ENCODE assay signal across 28 mouse cellular contexts in genomic region chr5:74728186-74728585, GRCm38 (mm10). TPM values are rescaled to one million over a fixed set of nuclear protein-coding genes. Genes with fewer than 3 reads are reported as not detected.
DNase-seq lines count a peak whose midpoint lies in the region; ATAC-seq lines count a peak whose summit lies in the region.
"Had no signal": no experiment of that assay in that cellular context is flagged by ENCODE, and none has a peak within 500 bp of the region (broad histone marks: within the 10 kb centered on the region; RNA-seq: fewer than 3 reads in every experiment).

No protein-coding gene starts in this region.

- H3K4me3 ChIP-seq in neural tube, embryonic 14.5 days (ENCODE audit: low read depth, low read length): no peak overlapping the region
- H3K4me3 ChIP-seq: forebrain, embryonic 13.5 days; hindbrain, embryonic 13.5 days; kidney, embryonic 15.5 days; limb, embryonic 12.5 days; liver, embryonic 15.5 days; neural tube, embryonic 12.5 days had no signal

- WGBS in neural tube, embryonic 14.5 days: 51% methylated on average over 6 of the region's 6 CpGs

- H3K36me3 ChIP-seq in neural tube, embryonic 14.5 days (ENCODE audit: control insufficient read depth, insufficient read depth, low read length): no peaks in the 10 kb centered on the region
- H3K36me3 ChIP-seq: hindbrain, embryonic 13.5 days; kidney, embryonic 15.5 days; limb, embryonic 12.5 days; liver, embryonic 15.5 days; neural tube, embryonic 12.5 days had no signal

- no peaks in the 10 kb centered on the region for H3K27me3 ChIP-seq in neural tube, embryonic 14.5 days (ENCODE audit: control insufficient read depth, insufficient read depth, low read length)
- H3K27me3 ChIP-seq: CH12.LX; forebrain, embryonic 13.5 days; hindbrain, embryonic 13.5 days; kidney, embryonic 15.5 days; limb, embryonic 12.5 days; liver, embryonic 15.5 days; neural tube, embryonic 12.5 days had no signal

- peak; percentile 53; the same call in 1 of the 2 replicates for ATAC-seq in cerebellum, adult (ENCODE audit: insufficient number of reproducible peaks, low FRiP score, low TSS enrichment)
- ATAC-seq in neural tube, embryonic 14.5 days (ENCODE audit: low read depth): peak; percentile 21; the same call in 1 of the 2 replicates
- ATAC-seq: forebrain, embryonic 13.5 days; inflammation-experienced regulatory T-cells, adult 6 months; midbrain, embryonic 16.5 days had no signal

- no peak for DNase-seq in cerebellum, postnatal 4 days (ENCODE audit: low spot score in 2 of 2)
- DNase-seq in neural tube, embryonic 10.5 days (ENCODE audit: extremely low spot score, low spot score): no peak
- peak; percentile 27 for DNase-seq in cerebellum, adult 9-11 months
- DNase-seq in layer of hippocampus, postnatal 10 days (ENCODE audit: low spot score in 2 of 2): no peak
- DNase-seq in layer of hippocampus, adult 11-12 months (ENCODE audit: low spot score): no peak
- DNase-seq in thymus, adult 18-20 months: no peak
- DNase-seq: adrenal gland, postnatal 10 days; gastrocnemius, postnatal 25 days; heart, adult 18-20 months; heart, postnatal 4 days; kidney, adult 11 months; kidney, postnatal 36 days; layer of hippocampus, postnatal 36 days; lung, embryonic 14.5 days; lung, postnatal 14 days; thymus, postnatal 4 days had no signal

- H3K4me2 ChIP-seq in neural tube, embryonic 14.5 days (ENCODE audit: low read depth, low read length): no peak overlapping the region
- H3K4me2 ChIP-seq: forebrain, embryonic 13.5 days; heart, embryonic 11.5 days; hindbrain, embryonic 13.5 days; kidney, embryonic 15.5 days; limb, embryonic 12.5 days; liver, embryonic 15.5 days; lung, embryonic 14.5 days; neural tube, embryonic 12.5 days had no signal

- H3K9me3 ChIP-seq in neural tube, embryonic 14.5 days (ENCODE audit: control insufficient read depth, low read length): no peaks in the 10 kb centered on the region
- H3K9me3 ChIP-seq: forebrain, embryonic 13.5 days; hindbrain, embryonic 13.5 days; kidney, embryonic 15.5 days; liver, embryonic 15.5 days; neural tube, embryonic 12.5 days had no signal

- 0 out of 2 replicates have a peak, but pooled peaks cover 3% of the 10 kb centered on the region for H3K4me1 ChIP-seq in neural tube, embryonic 14.5 days (ENCODE audit: control insufficient read depth, insufficient read depth, low read length)
- H3K4me1 ChIP-seq: forebrain, embryonic 13.5 days; liver, embryonic 15.5 days; neural tube, embryonic 12.5 days had no signal

- H3K27ac ChIP-seq in neural tube, embryonic 14.5 days (ENCODE audit: low read depth, low read length): no peak overlapping the region
- H3K27ac ChIP-seq: forebrain, embryonic 13.5 days; hindbrain, embryonic 13.5 days; kidney, embryonic 15.5 days; limb, embryonic 12.5 days; liver, embryonic 15.5 days; neural tube, embryonic 12.5 days had no signal

- H3K9ac ChIP-seq in neural tube, embryonic 14.5 days (replicated peaks; ENCODE audit: low read depth, low read length): no peak overlapping the region
- H3K9ac ChIP-seq: forebrain, embryonic 13.5 days; hindbrain, embryonic 13.5 days; kidney, embryonic 15.5 days; limb, embryonic 12.5 days; liver, embryonic 15.5 days; lung, embryonic 14.5 days; neural tube, embryonic 12.5 days had no signal

RNA-seq across cellular contexts. Expression of gene Lnx1, which starts 25.5 kb away (rescaled TPM):
- 7.7 and 12.6 TPM in 2 replicates for polyA plus RNA-seq in neural tube, embryonic 14.5 days (2014; fragmentation: Nextera tagmentation; extraction: Ambion mirVana)
- 10 to 100 TPM; 19.3 to 22.3 TPM for total RNA-seq in layer of hippocampus, postnatal 10 days (2021)
- polyA plus RNA-seq: liver, embryonic 15.5 days had no signal
